Mouse (Mus musculus) kidney, adult 9 months (tissue): ENCODE data around the gene Gm11114.

Experiments
- DNase-seq: peaks from one replicate; pipeline ENCODE4 v3.0.0; 2022

The Gm11114 gene

GRCm38 (mm10) chr9:85312473-85312872, at the start of gene Gm11114:
Gene Gm11114 (plus strand): TSS chr9:85312773.
- DNase-seq, result no peak

DNA sequence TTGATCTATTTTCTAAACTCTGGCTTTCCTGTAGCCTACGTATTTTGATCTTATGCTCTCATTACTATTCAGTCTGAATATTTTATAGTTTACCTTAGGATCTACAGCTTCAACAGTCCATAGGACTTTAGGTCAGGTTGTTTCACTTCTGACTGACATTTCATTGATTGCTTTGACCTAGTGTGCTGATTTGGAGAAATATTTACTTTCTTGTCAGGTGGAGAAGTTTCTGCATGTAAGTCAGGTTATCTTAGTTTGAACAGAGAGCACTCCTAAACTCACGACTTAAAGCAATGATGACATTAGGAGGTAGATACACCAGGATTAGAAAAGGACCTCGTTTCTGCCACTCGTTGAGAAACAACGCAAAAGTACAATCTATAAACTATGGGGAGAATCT, 45.7 kb upstream of the Gm11114 start:
- no peak for DNase-seq

GRCm38 (mm10) chr9:85274114-85274513, 38.5 kb upstream of the Gm11114 start:
- DNase-seq, result no peak

GRCm38 (mm10) chr9:85302849-85303248, 9.7 kb upstream of the Gm11114 start:
- no peak for DNase-seq

- DNase-seq, result no peak
Observed at GRCm38 (mm10) chr9:85303378-85303777, 9.2 kb upstream of the Gm11114 start.

DNA sequence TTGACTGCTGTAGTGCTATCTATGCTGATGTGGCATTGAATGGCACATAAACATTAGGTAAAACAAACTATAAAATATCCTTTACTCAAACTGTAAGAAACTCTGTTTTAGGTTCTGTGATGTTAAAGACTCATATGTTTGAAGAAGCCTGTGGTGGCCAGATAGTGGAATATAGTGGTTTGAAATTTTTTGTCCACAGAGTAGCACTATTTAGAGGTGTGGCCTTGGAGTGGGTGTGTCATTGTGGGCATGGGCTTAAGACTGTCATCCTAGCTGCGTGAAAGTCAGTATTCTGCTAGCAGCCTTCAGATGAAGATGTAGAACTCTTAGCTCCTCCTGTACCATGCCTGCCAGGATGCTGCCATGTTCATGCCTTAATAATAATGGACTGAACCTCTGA, 3.5 kb downstream of the Gm11114 start:
- DNase-seq, result no peak

DNA sequence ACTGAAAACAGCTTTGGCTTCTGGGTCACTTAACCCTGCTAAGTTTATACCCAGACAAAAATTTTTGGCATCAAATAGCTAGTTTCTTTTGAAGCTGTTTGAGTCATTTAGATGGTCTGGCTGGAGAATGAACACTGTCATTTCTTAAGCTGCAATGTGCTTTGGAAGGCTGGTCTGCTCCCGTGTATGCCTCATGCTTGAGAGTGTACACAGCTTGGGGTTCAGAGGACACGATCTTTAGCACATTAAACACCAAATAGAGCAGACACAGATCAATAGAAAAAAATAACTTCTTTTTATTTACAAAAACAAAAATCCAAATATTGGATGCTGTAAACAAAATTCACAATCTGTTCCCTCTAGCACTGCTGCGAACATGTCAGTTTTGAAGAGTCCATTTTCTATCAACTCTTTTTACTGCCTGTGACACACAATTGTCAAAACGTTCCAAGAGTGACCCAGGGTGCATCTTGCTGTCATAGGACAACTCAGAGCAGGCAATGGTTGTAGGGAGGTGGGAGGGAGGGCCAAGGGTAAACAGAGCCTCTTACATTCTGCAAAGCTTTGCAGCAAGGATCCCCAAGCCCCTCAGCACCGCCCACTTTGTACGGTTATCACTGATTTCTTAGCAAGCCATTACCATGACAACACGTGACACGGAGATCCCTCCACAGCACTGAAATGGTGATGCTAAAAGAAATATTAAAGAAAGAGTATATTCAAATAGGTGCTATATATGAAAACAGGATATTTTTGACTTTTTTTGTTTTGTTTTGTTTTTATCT, 7.8 kb downstream of the Gm11114 start:
- no peak for DNase-seq

DNA sequence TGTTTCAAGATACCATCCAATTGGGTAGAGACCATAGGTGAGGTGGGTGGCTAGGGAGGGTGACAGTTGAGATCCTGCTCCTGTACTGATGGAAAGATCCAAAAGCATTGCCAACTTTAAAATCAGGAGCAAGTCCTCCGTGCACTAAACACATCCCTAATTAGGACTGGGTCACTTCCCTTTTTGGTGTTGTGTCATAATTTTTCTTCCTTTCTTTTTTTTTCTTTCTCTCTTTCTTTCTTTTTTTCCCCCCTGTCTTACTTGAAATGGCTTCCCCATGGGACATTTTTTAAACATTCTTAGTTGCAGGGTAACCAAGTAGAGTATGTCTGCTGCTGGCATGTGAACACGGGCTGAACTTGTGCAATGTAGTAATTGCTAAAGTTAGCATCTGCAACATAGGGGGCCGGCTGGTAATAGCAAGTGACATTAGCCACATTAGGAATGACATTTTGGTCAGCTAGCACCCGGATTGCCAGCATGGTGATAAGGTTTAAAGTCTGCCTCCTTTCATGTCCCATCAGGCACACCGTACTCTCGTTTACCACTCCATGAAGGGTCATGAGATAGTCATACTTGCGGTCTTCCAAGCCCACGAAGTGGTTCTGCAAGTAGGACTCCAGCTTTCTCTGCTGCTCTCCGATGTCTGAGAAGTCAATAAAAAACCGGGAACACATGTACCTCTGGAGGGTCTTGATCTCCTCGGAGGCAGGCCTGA, 11.7 kb downstream of the Gm11114 start:
- no peak for DNase-seq

- DNase-seq, result peak; percentile 6
Observed at GRCm38 (mm10) chr9:85325201-85325868, 12.8 kb downstream of the Gm11114 start.

GRCm38 (mm10) chr9:85326292-85327241, 14.0 kb downstream of the Gm11114 start:
- peak; percentile 32 for DNase-seq

DNA sequence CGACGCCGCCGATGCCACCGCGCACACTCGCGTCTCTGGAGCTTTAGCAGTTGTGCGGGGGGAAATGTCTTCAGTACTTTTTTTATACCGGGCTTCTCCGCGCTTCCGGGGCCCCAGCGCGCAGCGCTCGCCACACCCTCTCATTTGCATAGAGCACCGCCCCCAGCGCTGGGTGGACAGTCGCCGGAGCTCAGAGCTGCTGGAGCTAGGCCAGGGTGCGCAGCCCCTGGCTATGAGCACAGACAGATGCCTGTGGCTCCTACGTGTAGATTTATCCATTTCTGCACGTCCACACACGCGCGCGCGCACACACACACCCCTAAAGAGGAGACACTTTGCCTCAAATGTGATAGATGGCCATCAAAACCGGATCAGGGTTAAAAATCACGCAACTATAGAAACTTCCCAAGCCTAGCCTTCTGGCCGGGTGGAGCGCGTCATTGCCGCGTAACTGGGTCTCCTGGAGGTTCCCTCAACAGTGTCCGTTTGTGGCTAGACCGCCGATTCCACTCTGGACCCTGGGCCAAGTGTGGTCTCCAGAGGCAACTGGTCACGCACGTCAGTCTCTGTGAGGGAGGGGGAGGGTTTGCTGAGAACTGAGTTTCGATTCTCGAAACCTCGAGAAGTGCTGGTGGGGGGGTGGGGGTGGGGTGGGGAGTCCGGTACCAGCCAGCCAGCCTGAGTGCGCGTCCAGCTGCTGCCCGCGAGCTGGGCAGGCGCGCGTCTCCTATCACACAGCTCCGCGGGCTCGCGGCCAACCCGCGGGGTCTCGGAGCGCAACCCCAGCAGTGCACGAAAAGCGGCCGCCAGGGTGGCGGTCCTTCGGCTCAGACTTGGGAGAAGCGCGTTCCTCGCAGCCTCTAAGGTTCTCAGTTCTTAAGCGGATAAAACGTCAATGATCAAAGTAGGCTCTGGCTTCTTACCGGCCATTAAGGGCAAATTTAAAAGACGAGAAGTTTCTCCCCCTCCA, 15.0 kb downstream of the Gm11114 start, which contains the start of gene Tent5a:
Gene Tent5a (minus strand): TSS at position 107 of the 970 bp plus-strand sequence.
- DNase-seq, result peak; percentile 82

GRCm38 (mm10) chr9:85328259-85328658, 15.7 kb downstream of the Gm11114 start:
- DNase-seq, result peak; percentile 91

DNA sequence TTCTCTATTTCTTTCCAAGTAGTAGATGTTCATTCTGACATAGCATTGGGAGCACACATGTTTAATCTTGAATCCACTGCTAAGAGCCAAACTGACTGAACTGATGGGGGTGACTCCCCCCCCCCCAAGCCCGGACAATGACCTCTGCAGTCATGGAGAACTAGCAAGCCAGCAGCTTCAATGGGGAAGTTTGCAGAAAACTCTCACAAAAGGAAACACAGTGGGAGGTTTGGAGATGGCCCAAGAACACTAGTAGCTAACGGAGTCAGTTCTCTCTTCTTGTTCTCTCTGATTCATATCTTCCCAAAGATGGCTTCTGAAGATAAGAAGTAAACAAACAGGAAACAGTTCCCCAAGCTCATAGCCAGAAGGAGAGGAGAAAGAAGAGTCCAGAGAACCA, 18.9 kb downstream of the Gm11114 start:
- DNase-seq, result peak; percentile 12

DNA sequence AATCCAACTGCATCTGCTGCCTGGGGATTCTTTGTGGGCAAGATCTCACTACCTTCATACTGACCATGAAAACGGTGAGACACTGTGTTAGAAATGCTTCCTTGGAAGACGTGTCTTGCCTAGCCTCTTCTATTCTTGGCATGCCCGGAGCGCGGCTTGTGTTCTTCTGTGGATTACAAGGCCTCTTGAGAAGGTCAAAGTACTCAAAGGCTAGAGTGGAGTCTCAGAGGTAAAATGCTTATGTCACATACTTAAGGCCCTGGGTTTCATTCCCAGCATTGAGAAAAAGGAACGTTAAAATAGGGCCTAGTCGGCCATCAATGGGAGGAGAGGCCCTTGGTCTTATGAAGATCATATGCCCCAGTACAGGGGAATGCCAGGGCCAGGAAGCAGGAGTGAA, 23.5 kb downstream of the Gm11114 start:
- DNase-seq, result no peak

- no peak for DNase-seq
Observed at GRCm38 (mm10) chr9:85340303-85340702, 27.7 kb downstream of the Gm11114 start.

- peak; percentile 15 for DNase-seq
Observed at GRCm38 (mm10) chr9:85342892-85343785, 30.6 kb downstream of the Gm11114 start.

GRCm38 (mm10) chr9:85347823-85348523, 35.4 kb downstream of the Gm11114 start:
- no peak for DNase-seq

GRCm38 (mm10) chr9:85355559-85355958, 43.0 kb downstream of the Gm11114 start:
- no peak for DNase-seq

DNA sequence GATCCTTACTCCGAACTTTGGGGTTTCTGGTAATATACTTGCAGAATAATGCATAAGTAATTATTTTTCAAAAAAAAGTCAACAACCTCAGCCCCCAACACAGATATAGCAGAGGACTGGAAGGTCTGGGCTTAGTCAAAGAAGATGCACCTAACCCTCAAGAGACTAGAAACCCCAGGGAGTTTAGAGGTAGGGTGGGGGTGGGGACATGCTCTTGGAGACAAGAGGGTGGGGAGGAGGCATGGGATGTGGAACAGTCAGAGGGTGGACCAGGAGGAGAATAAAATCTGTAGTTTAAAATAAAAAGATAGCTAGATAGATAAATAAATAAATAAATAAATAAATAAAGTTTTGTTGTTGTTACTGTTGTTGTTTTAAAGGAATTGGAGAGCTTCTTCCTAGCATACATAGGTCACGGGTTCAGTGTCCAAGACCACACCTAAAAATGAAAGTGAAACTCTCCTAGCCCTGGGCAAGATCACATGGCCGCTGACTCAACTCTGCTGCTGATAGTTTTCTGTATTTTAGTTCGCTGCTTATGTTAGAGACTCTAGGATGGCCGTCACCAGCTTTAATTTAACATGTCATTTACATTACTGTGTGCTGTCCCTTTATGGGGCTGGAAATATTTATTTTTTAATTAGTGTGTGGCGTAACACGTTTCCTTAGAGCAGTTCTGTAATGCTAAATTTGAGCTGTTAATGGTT, 44.7 kb downstream of the Gm11114 start:
- no peak for DNase-seq
